Comparison of ENCODE assay signal across 10 mouse cellular contexts in the genomic region with DNA sequence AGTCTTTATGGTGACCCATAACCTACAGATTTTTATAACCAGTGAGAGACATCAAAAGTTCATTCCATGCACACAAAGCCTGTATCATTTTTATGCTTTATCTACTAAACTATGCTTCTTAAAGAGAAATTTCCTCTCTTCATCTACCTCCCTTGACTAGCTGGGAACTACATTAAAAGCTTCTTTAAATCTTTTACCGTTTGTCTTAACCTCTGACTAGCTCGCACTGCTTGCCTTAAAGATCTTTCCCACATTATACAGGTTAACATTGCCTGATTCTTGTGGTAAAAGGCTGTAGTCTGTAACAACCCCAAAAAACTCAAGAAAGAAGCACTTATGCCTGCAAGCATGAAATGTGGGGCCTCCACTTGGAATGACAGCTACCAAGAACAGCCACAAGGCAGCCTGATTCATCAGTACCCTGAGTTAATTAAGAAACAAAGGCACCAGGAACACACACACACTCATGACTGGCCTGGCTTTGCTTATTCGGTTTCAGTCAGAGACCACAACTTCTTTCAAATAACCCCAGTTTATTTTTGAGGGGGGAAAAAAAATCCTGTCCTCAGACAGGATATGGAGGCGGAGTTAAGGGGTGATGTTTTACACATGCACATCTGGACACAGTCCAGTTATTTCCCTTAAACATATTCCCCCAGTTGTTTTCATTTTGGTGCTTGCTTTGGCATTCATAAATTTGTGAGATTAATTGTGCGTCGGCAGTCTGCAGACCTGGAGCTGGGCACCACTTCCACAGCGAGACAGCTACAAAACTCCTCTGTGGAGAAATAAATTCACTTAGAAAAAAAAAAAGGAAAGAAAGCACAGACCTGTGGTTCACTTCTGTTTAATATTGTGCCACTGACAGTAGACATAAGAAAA.
DNase-seq lines count a peak whose midpoint lies in the region; ATAC-seq and TF ChIP-seq lines count a peak whose summit lies in the region.
"Had no signal": no experiment of that assay in that cellular context is flagged by ENCODE, and none has a peak within 500 bp of the region (broad histone marks: within the 10 kb centered on the region; RNA-seq: fewer than 3 reads in every experiment).

No protein-coding gene starts in this region.

- peaks cover 4% of the 10 kb centered on the region for H3K4me1 ChIP-seq in kidney, adult 2 months (ENCODE audit: control insufficient read depth, insufficient read depth, low read length)
- peaks cover 25% of the 10 kb centered on the region for H3K4me1 ChIP-seq in bone marrow macrophage, adult 2 months (ENCODE audit: control insufficient read depth, insufficient read depth, low read length)
- peaks cover 37% of the 10 kb centered on the region for H3K4me1 ChIP-seq in heart, embryonic 16.5 days (ENCODE audit: control insufficient read depth, insufficient read depth, low read length)
- H3K4me1 ChIP-seq in liver, embryonic 11.5 days (replicated peaks; ENCODE audit: control insufficient read depth, insufficient read depth, low read length): no peaks in the 10 kb centered on the region; the same call in 1 of the 2 replicates

- H3K4me2 ChIP-seq in heart, embryonic 16.5 days (ENCODE audit: low read depth, low read length): 0 out of 2 replicates have a peak overlapping the region, but pooled peaks have one; percentile 9
- no peak overlapping the region for H3K4me2 ChIP-seq in liver, embryonic 11.5 days

- 42% methylated on average over 7 of the region's 7 CpGs for WGBS in kidney, adult 2 months
- 46% methylated on average over 7 of the region's 7 CpGs for WGBS in heart, embryonic 16.5 days
- WGBS in liver, embryonic 11.5 days: 56% methylated on average over 7 of the region's 7 CpGs

- TF ChIP-seq CTCF in kidney, adult 2 months (conservative IDR thresholded peaks at IDR 0.05; ENCODE audit: insufficient read depth, insufficient read length, low read depth, low read length): no peak
- no peak for TF ChIP-seq CTCF in bone marrow macrophage, adult 2 months (IDR thresholded peaks at IDR 0.05; ENCODE audit: low read depth, low read length)

- peak; percentile 40 for DNase-seq in kidney, adult 2 months
- no peak for DNase-seq in kidney, postnatal 25 days
- no peak for DNase-seq in liver, embryonic 11.5 days (ENCODE audit: low spot score)
- DNase-seq in frontal cortex, adult 2 months (ENCODE audit: extremely low spot score in 1 of 2, low spot score in 1 of 2): no peak
- no peak for DNase-seq in cerebellum, adult 18-20 months
- DNase-seq in c-Kit-positive CD71-positive TER-119-positive erythroid progenitor cells, embryonic 14.5 days (ENCODE audit: low spot score): no peak

- no peak for ATAC-seq in heart, embryonic 16.5 days (replicated peaks; ENCODE audit: extremely low read depth, insufficient read depth, low FRiP score)
- ATAC-seq in liver, embryonic 11.5 days (replicated peaks; ENCODE audit: low FRiP score): no peak; the same call in 1 of the 2 replicates

- no peaks in the 10 kb centered on the region for H3K9me3 ChIP-seq in heart, embryonic 16.5 days (replicated peaks; ENCODE audit: control insufficient read depth, low read length)
- no peaks in the 10 kb centered on the region for H3K9me3 ChIP-seq in liver, embryonic 11.5 days (ENCODE audit: control insufficient read depth, low read length)
- H3K9me3 ChIP-seq: G1E had no signal

- no peak overlapping the region for H3K4me3 ChIP-seq in kidney, adult 2 months (ENCODE audit: insufficient read depth, low read depth, low read length)
- no peak overlapping the region for H3K4me3 ChIP-seq in bone marrow macrophage, adult 2 months (ENCODE audit: insufficient read depth, low read length)
- no peak overlapping the region for H3K4me3 ChIP-seq in heart, embryonic 16.5 days (ENCODE audit: low read length)
- H3K4me3 ChIP-seq in liver, embryonic 11.5 days (ENCODE audit: low read depth, low read length): no peak overlapping the region

- H3K9ac ChIP-seq in heart, embryonic 16.5 days (ENCODE audit: low read length): peak overlapping the region; percentile 29; the same call in 1 of the 2 replicates
- no peak overlapping the region for H3K9ac ChIP-seq in liver, embryonic 11.5 days (ENCODE audit: low read depth, low read length)

- TF ChIP-seq POLR2A in kidney, adult 2 months (IDR thresholded peaks at IDR 0.05; ENCODE audit: low read depth, low read length): no peak
- TF ChIP-seq POLR2A in bone marrow macrophage, adult 2 months (IDR thresholded peaks at IDR 0.05; ENCODE audit: borderline replicate concordance, low read depth, low read length): no peak

- H3K36me3 ChIP-seq in kidney, adult 2 months (ENCODE audit: control insufficient read depth, insufficient read depth, low read length): no peaks in the 10 kb centered on the region
- no peaks in the 10 kb centered on the region for H3K36me3 ChIP-seq in heart, embryonic 16.5 days (ENCODE audit: control insufficient read depth, insufficient read depth)
- no peaks in the 10 kb centered on the region for H3K36me3 ChIP-seq in liver, embryonic 11.5 days (ENCODE audit: control insufficient read depth, insufficient read depth, low read length)
- H3K36me3 ChIP-seq: G1E had no signal

- peak overlapping the region; percentile 23; the same call in 1 of the 2 replicates for H3K27ac ChIP-seq in kidney, adult 2 months (ENCODE audit: insufficient read depth, low read depth, low read length)
- peak overlapping the region; percentile 77 for H3K27ac ChIP-seq in bone marrow macrophage, adult 2 months (ENCODE audit: insufficient read depth, low read depth, low read length)
- H3K27ac ChIP-seq in heart, embryonic 16.5 days (ENCODE audit: low read length): peak overlapping the region; percentile 89
- peak overlapping the region; percentile 71 for H3K27ac ChIP-seq in liver, embryonic 11.5 days (ENCODE audit: low read depth, low read length)
- H3K27ac ChIP-seq: macrophage had no signal

- no peaks in the 10 kb centered on the region for H3K27me3 ChIP-seq in kidney, adult 2 months (replicated peaks; ENCODE audit: control insufficient read depth, insufficient read depth, low read length)
- no peaks in the 10 kb centered on the region for H3K27me3 ChIP-seq in heart, embryonic 16.5 days (ENCODE audit: control insufficient read depth, insufficient read depth, low read length)
- H3K27me3 ChIP-seq in liver, embryonic 11.5 days (replicated peaks; ENCODE audit: control insufficient read depth, insufficient read depth, low read length): no peaks in the 10 kb centered on the region

Comparison
In these comparisons a context has a peak if more than half of its experiments do, and no peak if none do; other contexts are left out.
1. H3K27ac ChIP-seq: peak in every context shown above with its lines; median percentile 89 in heart, embryonic 16.5 days; 77 in bone marrow macrophage, adult 2 months; 71 in liver, embryonic 11.5 days; 23 in kidney, adult 2 months.